Mouse (Mus musculus) lung, embryonic 14.5 days (tissue): ENCODE data around the gene Arhgap25. TPM values are rescaled to one million over a fixed set of nuclear protein-coding genes. Genes with fewer than 3 reads are reported as not detected.

ENCODE experiments used
- ATAC-seq: fragments of 200-750 bp; cut with Nextera tagmentation; 2 replicates; pipeline ENCODE4 v1.8.0; 2017; ENCODE audit warnings: mild to moderate bottlenecking, moderate TSS enrichment, moderate library complexity; ENCODE audit not compliant: insufficient read depth
- DNase-seq: peaks from one replicate; pipeline ENCODE4 v3.0.0-alpha.2; 2015
- H3K27ac ChIP-seq: fragments of 300-500 bp; sonication (generic); 2 replicates; pipeline ENCODE4 v1.5.1; 2014; ENCODE audit warnings: low read depth, mild to moderate bottlenecking, moderate library complexity
- H3K27me3 ChIP-seq: fragments of 300-500 bp; sonication (generic); 2 replicates; pipeline ENCODE4 v1.6.1; 2014; ENCODE audit warnings: low read length, control low read depth; ENCODE audit not compliant: insufficient read depth
- H3K36me3 ChIP-seq: fragments of 300-500 bp; sonication (generic); 2 replicates; pipeline ENCODE4 v1.6.1; 2014; ENCODE audit warnings: control low read depth; ENCODE audit not compliant: insufficient read depth
- H3K4me1 ChIP-seq: fragments of 300-500 bp; sonication (generic); 2 replicates; pipeline ENCODE4 v1.6.1; 2014; ENCODE audit warnings: antibody characterized with exemption, control low read depth; ENCODE audit not compliant: insufficient read depth
- H3K4me2 ChIP-seq: fragments of 300-500 bp; sonication (generic); 2 replicates; pipeline ENCODE4 v1.6.1; 2014; ENCODE audit warnings: mild to moderate bottlenecking
- H3K4me3 ChIP-seq: fragments of 300-500 bp; sonication (generic); 2 replicates; pipeline ENCODE4 v1.5.1; 2014; ENCODE audit warnings: low read depth, low read length
- H3K9ac ChIP-seq: fragments of 300-500 bp; sonication (generic); 2 replicates; pipeline ENCODE4 v1.6.1; 2014
- H3K9me3 ChIP-seq: fragments of 300-500 bp; sonication (generic); 2 replicates; pipeline ENCODE4 v1.6.1; 2016; ENCODE audit warnings: low read depth, low read length, control low read depth
- CTCF ChIP-seq: IDR thresholded peaks from 2 replicates; pipeline ENCODE4 v1.5.1; 2016; ENCODE audit warnings: antibody characterized with exemption, low read depth
- WGBS: fragments of 180-500 bp; shearing (Covaris S2); extraction: QIAGEN DNeasy Blood & Tissue Kit; methylation state at CpG from one replicate; pipeline ENCODE4 v1.1.7; 2014; 5-methylcytosine and 5-hydroxymethylcytosine counted together
- polyA plus RNA-seq: library from polyadenylated mRNA; unstranded; fragments of >200 nt; fragmentation: Nextera tagmentation; extraction: Ambion mirVana; gene quantifications from 2 replicates; pipeline ENCODE4 v1.2.1, GENCODE M21; 2014

The Arhgap25 gene
- polyA plus RNA-seq, 1 experiment from 2014 or later, result 8.2 TPM

GRCm38 (mm10) chr6:87503536-87503935 lies 29.5 kb downstream of the Arhgap25 start:
- no peaks in the 10 kb centered on the region for H3K27me3 ChIP-seq
- no peak overlapping the region for H3K4me3 ChIP-seq
- no peak for DNase-seq
- peaks cover 3% of the 10 kb centered on the region; the same call in 1 of the 2 replicates for H3K4me1 ChIP-seq
- no peak overlapping the region for H3K27ac ChIP-seq
- no peak for ATAC-seq
- no peak for TF ChIP-seq CTCF
- no peak overlapping the region for H3K4me2 ChIP-seq
- no peaks in the 10 kb centered on the region for H3K36me3 ChIP-seq
- 82% methylated on average over 1 of the region's 1 CpGs for WGBS
- no peaks in the 10 kb centered on the region for H3K9me3 ChIP-seq
- H3K9ac ChIP-seq, result no peak overlapping the region

GRCm38 (mm10) chr6:87502831-87503286 lies 30.2 kb downstream of the Arhgap25 start:
- ATAC-seq (no peak; the same call in 1 of the 2 replicates), DNase-seq (peak; percentile 32)
- Histone ChIP-seq H3K9ac (no peak overlapping the region), H3K27ac (no peak overlapping the region; the same call in 1 of the 2 replicates), H3K4me3 (no peak overlapping the region), H3K9me3 (no peaks in the 10 kb centered on the region), H3K4me2 (no peak overlapping the region), H3K4me1 (peaks cover 3% of the 10 kb centered on the region; the same call in 1 of the 2 replicates), H3K27me3 (no peaks in the 10 kb centered on the region), H3K36me3 (no peaks in the 10 kb centered on the region)
- WGBS, result 60% methylated on average over 10 of the region's 10 CpGs
- TF ChIP-seq CTCF, result no peak

- DNase-seq (no peak), ATAC-seq (no peak)
- H3K9ac ChIP-seq, result no peak overlapping the region
- no peaks in the 10 kb centered on the region for H3K9me3 ChIP-seq
- H3K36me3 ChIP-seq, result no peaks in the 10 kb centered on the region
- H3K27me3 ChIP-seq, result no peaks in the 10 kb centered on the region
- H3K4me1 ChIP-seq, result peaks cover 3% of the 10 kb centered on the region; the same call in 1 of the 2 replicates
- no peak for TF ChIP-seq CTCF
- H3K27ac ChIP-seq, result no peak overlapping the region; the same call in 1 of the 2 replicates
- WGBS, result 64% methylated on average over 6 of the region's 6 CpGs
- no peak overlapping the region for H3K4me2 ChIP-seq
- no peak overlapping the region for H3K4me3 ChIP-seq
Measured at GRCm38 (mm10) chr6:87502411-87502810, 30.6 kb downstream of the Arhgap25 start.

GRCm38 (mm10) chr6:87500696-87501095 lies 32.4 kb downstream of the Arhgap25 start:
- TF ChIP-seq CTCF, result no peak
- Histone ChIP-seq H3K4me3 (no peak overlapping the region), H3K27me3 (no peaks in the 10 kb centered on the region), H3K9me3 (no peaks in the 10 kb centered on the region), H3K27ac (no peak overlapping the region), H3K4me2 (no peak overlapping the region), H3K36me3 (no peaks in the 10 kb centered on the region), H3K9ac (no peak overlapping the region), H3K4me1 (peaks cover 3% of the 10 kb centered on the region; the same call in 1 of the 2 replicates)
- ATAC-seq, result no peak
- DNase-seq, result no peak
- WGBS, result 79% methylated on average over 7 of the region's 7 CpGs

- H3K4me2 ChIP-seq, result no peak overlapping the region
- no peak for TF ChIP-seq CTCF
- no peak overlapping the region for H3K4me3 ChIP-seq
- no peaks in the 10 kb centered on the region for H3K9me3 ChIP-seq
- ATAC-seq, result no peak
- DNase-seq, result no peak
- no peaks in the 10 kb centered on the region for H3K36me3 ChIP-seq
- no peak overlapping the region for H3K27ac ChIP-seq
- no peak overlapping the region for H3K9ac ChIP-seq
- 38% methylated on average over 6 of the region's 6 CpGs for WGBS
- peaks cover 3% of the 10 kb centered on the region; the same call in 1 of the 2 replicates for H3K4me1 ChIP-seq
- H3K27me3 ChIP-seq, result no peaks in the 10 kb centered on the region
Measured at GRCm38 (mm10) chr6:87499791-87500190, 33.3 kb downstream of the Arhgap25 start.

- Histone ChIP-seq H3K27ac (peak overlapping the region; percentile 25; the same call in 1 of the 2 replicates), H3K4me2 (peak overlapping the region; percentile 50; the same call in 1 of the 2 replicates), H3K9ac (no peak overlapping the region), H3K36me3 (no peaks in the 10 kb centered on the region), H3K4me3 (peak overlapping the region; percentile 17), H3K4me1 (peaks cover 3% of the 10 kb centered on the region; the same call in 1 of the 2 replicates), H3K9me3 (no peaks in the 10 kb centered on the region), H3K27me3 (no peaks in the 10 kb centered on the region)
- DNase-seq (peak; percentile 62), ATAC-seq (peak; percentile 54; the same call in 1 of the 2 replicates)
- 53% methylated on average over 9 of the region's 9 CpGs for WGBS
- no peak for TF ChIP-seq CTCF
Measured at GRCm38 (mm10) chr6:87496143-87496542, 36.9 kb downstream of the Arhgap25 start.

- TF ChIP-seq CTCF, result no peak
- H3K27me3 ChIP-seq, result no peaks in the 10 kb centered on the region
- H3K27ac ChIP-seq, result no peak overlapping the region
- H3K4me1 ChIP-seq, result no peaks in the 10 kb centered on the region
- DNase-seq, result peak; percentile 26
- ATAC-seq, result no peak
- H3K9me3 ChIP-seq, result no peaks in the 10 kb centered on the region
- peak overlapping the region; percentile 50 for H3K4me2 ChIP-seq
- H3K4me3 ChIP-seq, result 0 out of 2 replicates have a peak overlapping the region, but pooled peaks have one; percentile 17
- H3K9ac ChIP-seq, result no peak overlapping the region
- H3K36me3 ChIP-seq, result no peaks in the 10 kb centered on the region
- WGBS, result 52% methylated on average over 9 of the region's 9 CpGs
Measured at GRCm38 (mm10) chr6:87494339-87494738, 38.7 kb downstream of the Arhgap25 start.
